Mouse (Mus musculus): ENCODE data around the gene Pcnx3. TPM values are rescaled to one million over a fixed set of nuclear protein-coding genes. Genes with fewer than 3 reads are reported as not detected.

The Pcnx3 gene
- polyA plus RNA-seq (2012; rRNA removed), result 63.4 and 67.4 TPM in 2 replicates

DNA sequence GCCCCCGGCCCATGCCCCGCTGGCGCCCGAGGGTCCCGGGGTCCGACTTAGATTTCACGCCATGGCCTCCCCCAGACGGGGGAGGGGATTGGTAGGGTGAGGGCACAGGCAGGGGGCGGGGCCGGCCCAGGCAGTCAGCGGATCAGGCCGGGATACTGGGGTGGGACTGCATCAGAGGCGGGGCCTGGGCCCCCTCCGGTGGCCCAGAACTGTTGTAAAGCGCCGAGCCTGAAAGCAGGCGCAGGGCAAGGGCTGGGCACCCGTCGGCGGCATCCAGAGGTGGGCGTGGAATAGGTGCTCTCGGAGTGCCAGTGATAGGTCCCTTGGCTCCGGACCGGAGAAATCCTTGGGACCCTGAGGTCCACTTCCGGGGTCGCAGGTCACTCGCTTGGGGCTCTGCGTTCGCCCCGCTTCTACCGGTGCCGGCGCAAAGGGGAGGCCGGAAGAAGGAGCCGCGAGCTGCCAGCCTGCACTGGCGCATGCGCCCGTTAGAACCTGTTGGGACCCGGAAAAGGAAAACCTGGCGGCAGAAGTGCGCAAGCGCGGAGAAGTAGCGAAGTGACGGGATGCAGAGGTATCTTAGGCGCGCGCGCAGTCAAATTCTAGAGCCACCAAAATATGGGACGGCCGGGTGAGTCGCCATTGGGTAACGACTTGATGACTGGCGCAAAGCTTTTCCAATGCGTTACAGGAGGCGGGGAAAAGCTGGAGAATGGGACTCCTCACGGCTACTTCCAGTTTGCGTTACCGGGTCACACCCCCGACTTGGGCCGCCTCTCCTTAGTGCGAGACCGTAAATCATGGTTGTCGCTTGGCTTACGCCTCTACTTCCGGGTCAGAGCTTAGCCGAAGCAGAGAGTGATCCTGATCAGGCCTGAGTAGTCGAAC lies at the start of gene Pcnx3, which contains the start of gene Map3k11:
Gene Pcnx3, minus strand, starts transcription at position 709 of the 888 bp plus-strand sequence.
Gene Map3k11, plus strand, starts transcription at position 543 of the 888 bp plus-strand sequence.
- TF ChIP-seq CTCF (IDR thresholded peaks at IDR 0.05; ENCODE audit: control insufficient read depth, insufficient read depth, insufficient replicate concordance, low read depth, low read length), result no peak
- TF ChIP-seq POLR2A (IDR thresholded peaks at IDR 0.05; ENCODE audit: control insufficient read depth, low read depth, low read length), result peak; percentile 59
- peaks cover 19% of the 10 kb centered on the region for H3K4me1 ChIP-seq (ENCODE audit: control insufficient read depth, insufficient read depth, low read length)
- H3K36me3 ChIP-seq (ENCODE audit: control insufficient read depth, insufficient read depth, low read length), result no peaks in the 10 kb centered on the region; the same call in 1 of the 2 replicates
- H3K27me3 ChIP-seq (ENCODE audit: control insufficient read depth, insufficient read depth, low read length), result no peaks in the 10 kb centered on the region
- H3K27ac ChIP-seq (ENCODE audit: control insufficient read depth, insufficient read depth, low read depth, low read length), result peak within 1 kb of the TSS; percentile 85
- H3K4me3 ChIP-seq (ENCODE audit: control insufficient read depth, low read depth, low read length), result peak within 1 kb of the TSS; percentile 92

- TF ChIP-seq CTCF (IDR thresholded peaks at IDR 0.05; ENCODE audit: control insufficient read depth, insufficient read depth, insufficient replicate concordance, low read depth, low read length), result no peak
- no peak for TF ChIP-seq POLR2A (IDR thresholded peaks at IDR 0.05; ENCODE audit: control insufficient read depth, low read depth, low read length)
- H3K4me3 ChIP-seq (ENCODE audit: control insufficient read depth, low read depth, low read length), result no peak overlapping the region
- H3K36me3 ChIP-seq (ENCODE audit: control insufficient read depth, insufficient read depth, low read length), result no peaks in the 10 kb centered on the region
- no peaks in the 10 kb centered on the region for H3K27me3 ChIP-seq (ENCODE audit: control insufficient read depth, insufficient read depth, low read length)
- H3K4me1 ChIP-seq (ENCODE audit: control insufficient read depth, insufficient read depth, low read length), result peaks cover 16% of the 10 kb centered on the region
- H3K27ac ChIP-seq (ENCODE audit: control insufficient read depth, insufficient read depth, low read depth, low read length), result no peak overlapping the region
Measured at GRCm38 (mm10) chr19:5734325-5734724, 45.6 kb upstream of the Pcnx3 start.

DNA sequence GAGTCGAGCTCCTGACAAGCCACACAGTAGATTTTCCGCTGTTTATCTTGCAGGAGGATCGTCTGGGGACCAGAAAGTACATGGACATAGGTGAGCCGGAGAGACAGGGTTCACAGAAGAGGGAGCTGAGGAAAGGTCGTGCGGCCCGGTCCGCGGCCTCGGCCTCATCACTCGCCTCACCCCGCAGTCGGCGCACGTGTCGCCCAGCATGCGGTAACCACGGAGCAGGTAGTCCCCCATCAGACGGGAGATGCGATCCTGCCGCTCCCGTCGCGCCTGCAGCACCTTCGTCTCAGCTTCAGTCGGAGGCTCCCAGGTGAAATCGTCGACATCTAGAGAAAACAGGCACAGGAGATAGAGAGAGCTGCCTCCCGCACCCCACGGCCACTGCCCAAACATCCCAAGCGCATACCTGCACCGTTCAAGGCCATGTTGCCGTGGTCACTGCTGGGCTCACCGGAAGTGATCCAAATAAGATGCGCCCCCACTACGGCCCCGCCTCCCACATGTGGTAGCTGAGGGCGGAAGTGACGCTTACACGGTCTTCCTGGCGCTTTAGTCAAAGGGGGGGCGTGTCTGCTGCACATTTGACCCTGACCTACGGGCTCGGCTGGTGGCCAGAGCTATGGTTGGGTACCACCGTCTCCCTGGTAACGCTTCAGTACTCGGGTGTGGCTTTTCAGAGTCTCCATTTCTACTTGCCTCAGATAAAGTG lies 42.7 kb upstream of the Pcnx3 start:
- peak; percentile 87 for TF ChIP-seq POLR2A (IDR thresholded peaks at IDR 0.05; ENCODE audit: control insufficient read depth, low read depth, low read length)
- TF ChIP-seq CTCF (IDR thresholded peaks at IDR 0.05; ENCODE audit: control insufficient read depth, insufficient read depth, insufficient replicate concordance, low read depth, low read length), result no peak
- peak overlapping the region; percentile 45 for H3K27ac ChIP-seq (ENCODE audit: control insufficient read depth, insufficient read depth, low read depth, low read length)
- H3K4me3 ChIP-seq (ENCODE audit: control insufficient read depth, low read depth, low read length), result peak overlapping the region; percentile 91
- H3K36me3 ChIP-seq (ENCODE audit: control insufficient read depth, insufficient read depth, low read length), result no peaks in the 10 kb centered on the region
- no peaks in the 10 kb centered on the region for H3K27me3 ChIP-seq (ENCODE audit: control insufficient read depth, insufficient read depth, low read length)
- peaks cover 37% of the 10 kb centered on the region for H3K4me1 ChIP-seq (ENCODE audit: control insufficient read depth, insufficient read depth, low read length)

- H3K4me3 ChIP-seq (ENCODE audit: control insufficient read depth, low read depth, low read length), result peak overlapping the region; percentile 91
- H3K4me1 ChIP-seq (ENCODE audit: control insufficient read depth, insufficient read depth, low read length), result peaks cover 40% of the 10 kb centered on the region
- no peak overlapping the region for H3K27ac ChIP-seq (ENCODE audit: control insufficient read depth, insufficient read depth, low read depth, low read length)
- no peaks in the 10 kb centered on the region for H3K27me3 ChIP-seq (ENCODE audit: control insufficient read depth, insufficient read depth, low read length)
- no peak for TF ChIP-seq CTCF (IDR thresholded peaks at IDR 0.05; ENCODE audit: control insufficient read depth, insufficient read depth, insufficient replicate concordance, low read depth, low read length)
- no peak for TF ChIP-seq POLR2A (IDR thresholded peaks at IDR 0.05; ENCODE audit: control insufficient read depth, low read depth, low read length)
- H3K36me3 ChIP-seq (ENCODE audit: control insufficient read depth, insufficient read depth, low read length), result no peaks in the 10 kb centered on the region
Measured at GRCm38 (mm10) chr19:5730314-5731186, 41.8 kb upstream of the Pcnx3 start.

DNA sequence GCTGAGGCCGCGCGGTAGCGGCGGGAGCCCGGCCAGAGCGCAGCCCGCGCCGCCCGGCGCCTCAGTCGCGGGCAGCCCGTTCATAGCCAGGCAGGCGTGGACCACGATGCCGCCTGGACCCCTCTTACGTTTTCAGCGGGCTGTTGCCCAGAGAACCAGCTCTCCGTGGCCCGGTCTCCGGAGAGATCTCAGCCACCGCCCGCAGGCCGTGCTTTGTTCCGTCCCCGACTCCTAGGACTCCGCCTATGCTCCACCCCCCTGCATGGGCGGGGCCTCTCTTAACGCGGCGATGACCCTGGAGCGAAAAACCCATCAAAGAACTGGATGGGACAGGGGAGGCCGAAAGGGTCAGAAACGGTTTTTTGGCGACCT lies 40.7 kb upstream of the Pcnx3 start, which contains the start of gene Fam89b:
Gene Fam89b, minus strand, starts transcription at position 210 of the 372 bp plus-strand sequence.
- H3K4me1 ChIP-seq (ENCODE audit: control insufficient read depth, insufficient read depth, low read length), result peaks cover 48% of the 10 kb centered on the region
- no peaks in the 10 kb centered on the region for H3K36me3 ChIP-seq (ENCODE audit: control insufficient read depth, insufficient read depth, low read length)
- H3K27ac ChIP-seq (ENCODE audit: control insufficient read depth, insufficient read depth, low read depth, low read length), result peak within 1 kb of the TSS; percentile 61
- peak within 1 kb of the TSS; percentile 91 for H3K4me3 ChIP-seq (ENCODE audit: control insufficient read depth, low read depth, low read length)
- TF ChIP-seq POLR2A (IDR thresholded peaks at IDR 0.05; ENCODE audit: control insufficient read depth, low read depth, low read length) (peak; percentile 72), CTCF (IDR thresholded peaks at IDR 0.05; ENCODE audit: control insufficient read depth, insufficient read depth, insufficient replicate concordance, low read depth, low read length) (no peak)
- no peaks in the 10 kb centered on the region for H3K27me3 ChIP-seq (ENCODE audit: control insufficient read depth, insufficient read depth, low read length)

GRCm38 (mm10) chr19:5728631-5729443 lies 40.1 kb upstream of the Pcnx3 start:
- Histone ChIP-seq H3K36me3 (ENCODE audit: control insufficient read depth, insufficient read depth, low read length) (no peaks in the 10 kb centered on the region), H3K27me3 (ENCODE audit: control insufficient read depth, insufficient read depth, low read length) (no peaks in the 10 kb centered on the region), H3K4me1 (ENCODE audit: control insufficient read depth, insufficient read depth, low read length) (peaks cover 48% of the 10 kb centered on the region), H3K4me3 (ENCODE audit: control insufficient read depth, low read depth, low read length) (peak overlapping the region; percentile 91), H3K27ac (ENCODE audit: control insufficient read depth, insufficient read depth, low read depth, low read length) (peak overlapping the region; percentile 61)
- no peak for TF ChIP-seq CTCF (IDR thresholded peaks at IDR 0.05; ENCODE audit: control insufficient read depth, insufficient read depth, insufficient replicate concordance, low read depth, low read length)
- TF ChIP-seq POLR2A (IDR thresholded peaks at IDR 0.05; ENCODE audit: control insufficient read depth, low read depth, low read length), result no peak
